Mouse (Mus musculus) ES-Bruce4 (cell line): ENCODE results near the gene Shox2.

Experiments used
- EP300 ChIP-seq: IDR thresholded peaks from 2 replicates; pipeline ENCODE4 v1.6.1; 2011; ENCODE audit warnings: low read depth, low read length; ENCODE audit not compliant: insufficient read depth
- POLR2A ChIP-seq: IDR thresholded peaks from one replicate; pipeline ENCODE4 v1.8.1; 2011; ENCODE audit warnings: low read length; ENCODE audit not compliant: insufficient read depth

DNA sequence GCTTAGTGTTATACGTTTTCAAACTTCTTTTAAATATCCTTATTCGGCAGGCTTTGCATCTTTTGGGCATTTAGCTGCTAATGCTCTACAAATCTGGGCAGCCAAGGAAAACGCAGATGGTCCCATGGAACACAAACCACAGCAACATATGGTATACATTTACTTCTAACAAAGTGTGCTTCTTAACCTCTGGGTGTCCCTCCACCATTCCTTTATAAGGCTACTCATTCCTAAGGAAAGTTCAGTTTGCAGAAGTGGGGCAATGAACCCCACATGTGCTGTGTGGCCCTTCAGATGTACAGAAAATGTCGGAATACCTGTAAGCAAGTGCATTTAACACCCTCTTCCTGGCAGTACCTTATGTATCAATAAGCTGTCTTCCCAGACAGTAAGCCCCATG is 14.1 kb downstream of the Shox2 start:
- TF ChIP-seq POLR2A (no peak), EP300 (no peak)
